Mouse (Mus musculus): ENCODE measurements around the gene Aloxe3. TPM values are rescaled to one million over a fixed set of nuclear protein-coding genes. Genes with fewer than 3 reads are reported as not detected.

Aloxe3 gene
- polyA plus RNA-seq, 3 experiments from 2014 or later: 0.13 TPM; not detected in 2

DNA sequence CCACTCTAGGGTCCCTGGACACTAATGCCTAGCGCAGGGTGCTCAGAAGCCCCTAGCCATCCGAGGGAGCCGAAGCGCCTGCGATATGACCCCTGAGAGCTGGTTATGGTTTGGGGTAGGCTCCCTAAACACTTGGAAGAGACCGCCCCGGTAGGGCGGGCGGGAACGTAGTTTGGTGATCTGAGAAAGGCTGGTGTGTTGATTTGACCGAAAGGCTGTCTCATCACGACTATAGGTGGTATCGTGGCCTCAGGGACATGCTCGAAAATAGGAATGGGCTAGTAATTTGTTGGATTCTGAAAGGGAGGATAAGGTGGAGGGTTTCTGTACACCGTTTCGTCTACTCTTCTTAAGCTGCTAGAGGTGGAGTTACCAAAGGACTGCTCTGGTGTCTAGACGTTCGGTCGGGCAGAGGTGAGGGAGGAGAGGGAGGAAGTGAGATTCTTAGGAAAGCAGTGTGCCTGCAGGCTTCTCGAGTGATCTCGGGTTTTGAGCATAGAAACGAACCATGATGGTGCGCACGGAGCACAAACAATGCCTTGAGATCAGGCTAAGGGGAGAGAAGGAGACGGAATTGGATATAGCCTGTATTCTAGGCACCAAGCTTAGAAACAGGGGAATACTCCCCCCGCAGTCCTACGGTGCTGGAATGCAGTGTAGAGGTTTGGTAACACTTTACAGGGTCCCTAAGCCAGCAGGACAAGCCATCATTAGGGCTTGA, 30.0 kb upstream of the Aloxe3 start:
- no peak for ATAC-seq

GRCm38 (mm10) chr11:69096360-69096986, 29.2 kb upstream of the Aloxe3 start:
- no peak for ATAC-seq

DNA sequence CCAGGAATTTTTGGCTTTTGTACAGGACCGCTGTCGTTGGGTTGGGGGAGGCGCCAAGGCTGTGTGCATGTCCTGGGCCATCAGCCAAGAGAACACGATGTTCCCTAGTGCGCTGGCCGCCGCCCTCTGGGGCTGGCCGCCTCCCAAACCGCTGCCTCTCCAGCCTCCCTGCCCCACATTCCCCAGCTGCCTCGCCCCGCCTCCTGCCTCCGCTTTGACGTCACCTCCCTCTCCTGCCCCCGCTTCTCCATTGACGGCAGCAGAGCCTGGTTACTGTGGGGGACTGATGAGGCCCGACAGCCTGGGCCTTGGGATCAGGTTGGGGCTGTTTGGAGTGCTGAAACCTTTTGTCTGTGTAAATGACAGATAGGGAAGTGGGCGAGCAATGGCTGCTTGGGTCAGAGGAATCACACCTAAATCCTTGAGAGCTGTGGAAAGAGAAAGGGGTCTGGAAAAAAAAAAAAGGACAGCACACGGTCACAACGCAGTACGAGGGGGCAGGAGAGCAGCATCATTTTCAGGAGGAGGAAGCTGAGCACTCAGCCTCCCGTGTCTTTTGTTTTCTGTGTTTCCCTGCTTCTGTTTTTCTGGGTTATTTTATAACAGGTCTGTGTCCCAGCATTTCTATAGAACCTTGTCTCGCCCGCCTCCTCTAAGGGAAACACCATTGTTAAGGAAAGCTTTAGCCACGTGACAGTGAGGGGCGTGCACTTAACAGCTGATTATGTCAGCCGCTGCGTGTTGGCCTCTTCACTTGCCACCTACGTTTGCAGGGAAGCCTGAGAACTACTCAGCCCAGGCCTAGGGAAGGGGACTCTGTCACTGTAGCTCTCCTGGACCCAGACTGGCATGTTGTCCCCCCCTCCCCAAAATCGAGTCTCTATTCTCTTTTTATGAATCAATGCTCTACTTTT, 28.5 kb upstream of the Aloxe3 start:
- peak; percentile 2 for ATAC-seq

DNA sequence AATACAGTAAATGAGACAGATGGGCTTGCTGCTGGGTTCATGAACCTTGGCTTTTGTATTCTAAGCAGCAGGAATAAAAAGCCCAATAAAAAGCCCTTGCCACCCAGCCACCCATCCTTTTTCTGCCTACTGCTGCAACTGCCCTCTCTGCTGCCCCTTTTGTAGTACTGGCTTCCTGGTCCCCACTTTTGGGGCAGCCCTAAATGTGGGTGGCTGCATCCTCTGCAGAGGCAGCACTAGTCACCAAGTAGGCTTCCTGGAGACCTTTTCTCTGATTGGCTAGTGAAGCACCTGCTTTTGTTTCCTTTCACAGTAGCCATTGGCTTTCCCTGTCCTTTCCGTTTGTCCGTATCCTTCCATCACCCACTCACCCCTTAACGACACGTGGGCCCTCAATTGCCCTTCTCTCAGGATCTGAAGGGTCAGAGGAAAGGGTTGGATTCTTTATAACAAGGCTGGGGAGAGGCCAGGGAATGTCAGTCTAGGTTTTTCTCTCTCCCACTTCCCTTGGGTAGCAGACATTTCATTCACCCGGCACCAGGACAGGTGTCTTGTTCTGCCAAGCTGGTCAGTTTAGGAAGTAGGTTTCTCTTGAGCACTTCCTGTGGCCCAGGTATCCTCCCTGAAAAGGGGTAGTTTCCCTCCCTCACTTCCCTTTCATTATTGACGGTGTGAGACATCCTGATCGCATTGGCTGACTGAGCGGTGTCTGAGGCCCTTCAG, 27.5 kb upstream of the Aloxe3 start:
- peak; percentile 53 for ATAC-seq

DNA sequence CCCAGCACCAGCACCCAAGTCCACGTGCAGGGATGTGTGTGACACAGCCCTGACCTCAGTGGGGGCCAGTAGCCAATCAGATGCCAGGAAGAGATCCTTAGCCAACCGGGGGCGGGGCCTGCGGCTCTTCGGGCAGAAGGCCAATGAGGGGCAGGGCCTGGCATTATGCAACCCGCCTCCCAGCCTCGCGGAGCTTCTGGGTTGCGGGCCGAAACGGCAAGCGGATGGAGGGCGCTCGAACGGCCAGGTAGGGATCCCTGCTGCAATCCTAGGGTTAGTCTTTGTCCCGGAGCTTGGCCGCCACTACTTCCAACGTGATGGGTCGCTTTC, 27.0 kb upstream of the Aloxe3 start:
- ATAC-seq: no peak

DNA sequence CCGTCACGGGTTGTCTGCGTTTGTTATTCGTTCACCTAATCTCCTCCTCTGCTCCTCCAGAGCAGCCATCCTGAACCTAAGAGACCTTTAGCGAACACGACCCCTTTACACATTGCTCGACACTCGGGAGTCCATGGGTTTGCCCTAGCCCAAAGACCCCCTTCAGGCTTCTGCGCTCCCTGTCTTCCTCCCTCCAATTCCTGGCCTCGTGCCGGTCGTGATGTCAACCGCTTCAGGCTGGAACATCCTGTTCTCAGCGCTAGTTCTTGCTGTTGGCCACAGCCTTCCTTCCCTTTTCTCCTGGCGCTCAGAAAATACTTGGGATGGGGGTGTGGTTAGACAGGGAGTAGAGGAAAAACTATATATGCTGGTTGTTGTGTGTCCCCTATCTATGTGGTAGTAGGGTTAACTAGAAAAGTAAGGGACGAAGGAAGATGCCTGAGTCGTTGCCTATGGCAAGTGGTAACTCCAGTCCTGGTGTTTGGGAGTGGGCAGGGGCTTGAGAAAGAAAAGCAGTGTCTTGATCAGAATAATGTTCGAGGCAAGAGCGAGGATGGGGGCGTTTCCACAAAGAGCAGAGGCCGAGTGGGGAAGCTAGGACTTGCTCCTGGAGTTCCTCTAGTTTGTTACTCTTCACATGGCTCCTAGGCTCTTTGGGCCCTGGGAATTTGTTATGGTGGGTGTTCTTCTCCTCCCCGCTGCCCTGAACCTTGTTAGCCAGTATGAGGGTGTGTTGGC, 26.4 kb upstream of the Aloxe3 start:
- no peak for ATAC-seq

- peak; percentile 20 for ATAC-seq
Observed at GRCm38 (mm10) chr11:69099915-69100345, 25.8 kb upstream of the Aloxe3 start.

DNA sequence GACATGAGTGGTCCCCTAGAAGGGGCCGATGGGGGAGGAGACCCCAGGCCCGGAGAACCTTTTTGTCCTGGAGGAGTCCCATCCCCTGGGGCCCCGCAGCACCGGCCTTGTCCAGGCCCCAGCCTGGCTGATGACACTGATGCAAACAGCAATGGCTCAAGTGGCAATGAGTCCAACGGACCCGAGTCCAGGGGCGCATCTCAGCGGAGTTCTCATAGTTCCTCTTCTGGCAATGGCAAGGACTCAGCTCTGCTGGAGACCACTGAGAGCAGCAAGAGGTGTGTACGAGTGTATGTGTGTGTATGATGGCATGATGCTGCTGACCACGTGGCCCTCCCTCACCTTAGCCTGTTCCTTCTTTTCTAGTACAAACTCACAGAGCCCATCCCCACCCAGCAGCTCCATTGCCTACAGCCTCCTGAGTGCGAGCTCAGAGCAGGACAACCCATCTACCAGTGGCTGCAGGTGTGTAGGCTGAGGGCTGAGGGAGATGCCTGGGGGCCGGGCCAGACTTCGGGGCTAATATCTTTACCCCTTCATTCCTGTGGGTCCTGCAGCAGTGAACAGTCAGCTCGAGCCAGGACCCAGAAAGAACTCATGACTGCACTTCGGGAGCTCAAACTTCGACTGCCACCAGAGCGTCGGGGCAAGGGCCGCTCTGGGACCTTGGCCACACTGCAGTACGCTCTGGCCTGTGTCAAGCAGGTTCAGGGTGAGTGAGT, 24.9 kb upstream of the Aloxe3 start:
- no peak for ATAC-seq

DNA sequence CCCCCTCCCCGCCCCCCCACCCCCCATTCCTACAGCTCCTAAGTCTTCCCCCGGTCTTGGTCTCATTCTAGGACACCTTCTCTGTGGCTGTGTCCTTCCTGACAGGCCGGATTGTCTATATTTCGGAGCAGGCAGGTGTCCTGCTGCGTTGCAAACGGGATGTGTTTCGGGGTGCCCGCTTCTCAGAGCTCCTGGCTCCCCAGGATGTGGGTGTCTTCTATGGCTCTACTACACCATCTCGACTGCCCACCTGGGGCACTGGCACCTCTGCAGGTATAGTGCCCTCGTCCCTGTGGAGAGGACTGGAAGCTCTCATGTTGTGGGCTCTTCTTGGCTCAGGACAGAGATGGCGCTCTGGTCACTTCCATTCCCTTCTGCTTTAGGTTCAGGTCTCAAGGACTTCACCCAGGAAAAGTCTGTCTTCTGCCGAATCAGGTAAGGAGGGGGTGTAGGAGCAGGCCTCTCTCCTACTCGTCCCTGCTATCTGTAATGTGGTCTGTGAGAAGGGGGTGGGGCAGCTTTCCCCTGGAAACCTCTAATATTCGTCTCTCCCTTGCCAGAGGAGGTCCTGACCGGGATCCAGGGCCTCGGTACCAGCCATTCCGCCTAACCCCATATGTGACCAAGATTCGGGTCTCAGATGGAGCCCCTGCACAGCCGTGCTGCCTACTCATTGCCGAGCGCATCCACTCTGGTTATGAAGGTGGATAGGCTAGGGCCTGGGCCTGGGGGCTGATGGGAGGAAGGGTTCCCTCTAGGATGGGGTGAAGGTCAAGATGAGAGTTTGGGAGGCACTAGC, 23.9 kb upstream of the Aloxe3 start:
- no peak for ATAC-seq

- ATAC-seq: no peak
Observed at GRCm38 (mm10) chr11:69102403-69102725, 23.3 kb upstream of the Aloxe3 start.

GRCm38 (mm10) chr11:69103121-69103520, 22.6 kb upstream of the Aloxe3 start:
- ATAC-seq: no peak

GRCm38 (mm10) chr11:69103531-69104435, 21.9 kb upstream of the Aloxe3 start:
- no peak for ATAC-seq

GRCm38 (mm10) chr11:69104487-69104886, 21.2 kb upstream of the Aloxe3 start:
- no peak for ATAC-seq

- no peak for ATAC-seq
Observed at GRCm38 (mm10) chr11:69105227-69105626, 20.5 kb upstream of the Aloxe3 start.

DNA sequence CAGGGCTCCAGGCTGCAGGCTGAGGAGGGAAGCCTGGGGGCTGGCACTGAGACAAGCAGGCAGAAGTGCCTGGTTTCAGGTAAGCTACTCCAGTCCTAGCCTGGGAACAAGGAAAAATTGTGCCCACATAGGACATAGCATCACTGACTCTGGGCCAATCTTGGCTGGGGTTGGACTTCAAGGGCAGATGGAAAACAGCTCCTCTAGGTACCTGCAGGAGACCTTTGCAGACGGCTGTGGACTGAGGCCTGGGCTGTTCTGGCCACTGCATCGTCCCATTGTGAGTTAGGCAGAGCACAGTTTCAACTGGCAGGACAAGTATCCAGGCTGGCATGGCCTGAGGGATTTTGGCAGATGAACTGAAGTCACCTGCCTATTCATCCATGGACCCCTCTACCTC, 19.9 kb upstream of the Aloxe3 start:
- no peak for ATAC-seq

GRCm38 (mm10) chr11:69106299-69106698, 19.4 kb upstream of the Aloxe3 start:
- no peak for ATAC-seq

GRCm38 (mm10) chr11:69106842-69107241, 18.9 kb upstream of the Aloxe3 start:
- ATAC-seq: no peak

- no peak for ATAC-seq
Observed at GRCm38 (mm10) chr11:69107676-69108075, 18.0 kb upstream of the Aloxe3 start.

DNA sequence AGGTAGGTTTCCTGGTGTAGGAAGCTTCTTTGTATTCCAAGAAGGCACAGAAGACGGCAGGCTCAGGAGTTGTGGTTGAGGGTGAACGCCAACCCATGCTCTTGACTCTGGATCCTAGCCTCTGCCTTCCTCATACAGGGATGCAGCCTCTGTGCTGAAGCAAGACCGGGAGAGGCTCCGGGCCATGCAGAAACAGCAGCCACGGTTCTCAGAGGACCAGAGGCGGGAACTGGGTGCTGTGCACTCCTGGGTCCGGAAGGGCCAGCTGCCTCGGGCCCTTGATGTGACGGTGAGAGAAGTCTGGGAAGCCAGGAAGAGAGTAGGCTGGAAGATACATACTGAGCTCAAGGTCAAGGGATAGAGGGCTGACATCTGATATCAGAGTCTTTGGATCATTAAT, 17.5 kb upstream of the Aloxe3 start:
- no peak for ATAC-seq
